Mouse (Mus musculus) MEL (cell line): Measurements from ENCODE around the gene Aldh1a7. TPM values are rescaled to one million over a fixed set of nuclear protein-coding genes. Genes with fewer than 3 reads are reported as not detected.

Experiments used
- DNase-seq: peaks from one replicate; pipeline ENCODE4 v3.0.0; 2011; ENCODE audit warnings: low read depth, low spot score
- H3K27ac ChIP-seq: 2 replicates; pipeline ENCODE4 v1.5.1; 2012; ENCODE audit warnings: low read depth, mild to moderate bottlenecking, control low read depth, low read length, moderate library complexity; ENCODE audit not compliant: control insufficient read depth
- H3K27me3 ChIP-seq, 2 experiments: fragments of 150-350 bp in 1 of 2; sonication (generic) in 1 of 2; 2 replicates each; pipeline ENCODE4 v1.6.1; 2012; ENCODE audit warnings: low read length in 2 of 2, mild to moderate bottlenecking in 2 of 2, improper control_type of control experiment in 1 of 2, moderate library complexity in 1 of 2; ENCODE audit not compliant: insufficient read depth in 2 of 2, control insufficient read depth in 1 of 2
- H3K36me3 ChIP-seq, 2 experiments: 2 replicates each; pipeline ENCODE4 v1.6.1; 2012 to 2014; ENCODE audit warnings: low read length in 2 of 2, improper control_type of control experiment in 1 of 2, inconsistent platforms in 1 of 2, mild to moderate bottlenecking in 1 of 2; ENCODE audit not compliant: insufficient read depth in 2 of 2, control insufficient read depth in 1 of 2
- H3K4me1 ChIP-seq, 2 experiments: fragments of 150-350 bp in 1 of 2; sonication (generic) in 1 of 2; 2 replicates each; pipeline ENCODE4 v1.6.1; 2012; ENCODE audit warnings: low read length in 2 of 2, improper control_type of control experiment in 1 of 2, mild to moderate bottlenecking in 1 of 2; ENCODE audit not compliant: insufficient read depth in 2 of 2, control insufficient read depth in 1 of 2
- H3K4me3 ChIP-seq, 2 experiments: fragments of 150-350 bp in 1 of 2; sonication (generic) in 1 of 2; 2 replicates each; pipeline ENCODE4 v1.5.1; 2012; ENCODE audit warnings: low read depth in 2 of 2, low read length in 2 of 2, mild to moderate bottlenecking in 2 of 2, moderate library complexity in 2 of 2, control low read depth in 1 of 2, improper control_type of control experiment in 1 of 2; ENCODE audit not compliant: control insufficient read depth in 1 of 2, insufficient read depth in 1 of 2
- H3K79me2 ChIP-seq: 2 replicates; pipeline ENCODE4 v1.6.1; 2012; ENCODE audit warnings: mild to moderate bottlenecking, low read length, moderate library complexity; ENCODE audit not compliant: control insufficient read depth, poor library complexity, insufficient read depth
- H3K9ac ChIP-seq: 2 replicates; pipeline ENCODE4 v1.6.1; 2012; ENCODE audit warnings: low read depth, mild to moderate bottlenecking, control low read depth, low read length, moderate library complexity; ENCODE audit not compliant: control insufficient read depth, poor library complexity, severe bottlenecking
- H3K9me3 ChIP-seq: fragments of 150-350 bp; sonication (generic); replicated peaks from 2 replicates; pipeline ENCODE4 v1.6.1; 2012; ENCODE audit warnings: mild to moderate bottlenecking, low read length, improper control_type of control experiment, moderate library complexity; ENCODE audit not compliant: insufficient read depth
- BHLHE40 ChIP-seq: IDR thresholded peaks from 2 replicates; pipeline ENCODE4 v1.6.1; 2012; ENCODE audit warnings: low read depth, mild to moderate bottlenecking, inconsistent platforms, low read length, improper control_type of control experiment, borderline replicate concordance
- CHD1 ChIP-seq: IDR thresholded peaks from 2 replicates; pipeline ENCODE4 v1.6.1; 2012; ENCODE audit warnings: low read depth, mild to moderate bottlenecking, inconsistent platforms, low read length, improper control_type of control experiment
- CHD2 ChIP-seq: IDR thresholded peaks from 2 replicates; pipeline ENCODE4 v1.6.1; 2011; ENCODE audit warnings: low read length, improper control_type of control experiment
- E2F4 ChIP-seq: IDR thresholded peaks from 2 replicates; pipeline ENCODE4 v1.6.1; 2011; ENCODE audit warnings: low read depth, low read length, improper control_type of control experiment, borderline replicate concordance
- ETS1 ChIP-seq: IDR thresholded peaks from 2 replicates; pipeline ENCODE4 v1.6.1; 2012; ENCODE audit warnings: low read depth, mild to moderate bottlenecking, inconsistent platforms, low read length, improper control_type of control experiment, moderate library complexity
- GABPA ChIP-seq: IDR thresholded peaks from 2 replicates; pipeline ENCODE4 v1.6.1; 2012; ENCODE audit warnings: low read depth, mild to moderate bottlenecking, inconsistent platforms, low read length, improper control_type of control experiment, moderate library complexity
- GATA1 ChIP-seq: IDR thresholded peaks from 2 replicates; pipeline ENCODE4 v1.6.1; 2011; ENCODE audit warnings: low read depth, low read length, improper control_type of control experiment
- HCFC1 ChIP-seq: IDR thresholded peaks from 2 replicates; pipeline ENCODE4 v1.6.1; 2012; ENCODE audit warnings: low read depth, mild to moderate bottlenecking, inconsistent platforms, low read length, improper control_type of control experiment, moderate library complexity
- JUND ChIP-seq: IDR thresholded peaks from 2 replicates; pipeline ENCODE4 v1.6.1; 2011; ENCODE audit warnings: low read depth, mild to moderate bottlenecking, improper control_type of control experiment, low read length
- MAFK ChIP-seq: IDR thresholded peaks from 2 replicates; pipeline ENCODE4 v1.6.1; 2011; ENCODE audit warnings: low read depth, mild to moderate bottlenecking, low read length, improper control_type of control experiment, borderline replicate concordance
- MEF2A ChIP-seq: IDR thresholded peaks from 2 replicates; pipeline ENCODE4 v1.6.1; 2014; ENCODE audit warnings: low read depth, mild to moderate bottlenecking, inconsistent platforms, low read length, improper control_type of control experiment; ENCODE audit not compliant: poor library complexity, insufficient replicate concordance, severe bottlenecking; ENCODE audit errors: extremely low read depth
- MYB ChIP-seq: IDR thresholded peaks from 2 replicates; pipeline ENCODE4 v1.6.1; 2011; ENCODE audit warnings: mild to moderate bottlenecking, low read depth, low read length, improper control_type of control experiment
- NRF1 ChIP-seq: IDR thresholded peaks from 2 replicates; pipeline ENCODE4 v1.6.1; 2014; ENCODE audit warnings: low read depth, mild to moderate bottlenecking, inconsistent platforms, low read length, improper control_type of control experiment, moderate library complexity; ENCODE audit not compliant: poor library complexity, insufficient read depth, severe bottlenecking
- POLR2AphosphoS2 ChIP-seq: IDR thresholded peaks from 2 replicates; pipeline ENCODE4 v1.6.1; 2011; ENCODE audit warnings: low read length, improper control_type of control experiment
- RAD21 ChIP-seq: IDR thresholded peaks from 2 replicates; pipeline ENCODE4 v1.6.1; 2011; ENCODE audit warnings: mild to moderate bottlenecking, low read depth, low read length, improper control_type of control experiment
- RCOR1 ChIP-seq: IDR thresholded peaks from 2 replicates; pipeline ENCODE4 v1.6.1; 2012; ENCODE audit warnings: low read depth, mild to moderate bottlenecking, inconsistent platforms, low read length, improper control_type of control experiment
- TAL1 ChIP-seq: IDR thresholded peaks from 2 replicates; pipeline ENCODE4 v1.6.1; 2012; ENCODE audit warnings: mild to moderate bottlenecking, inconsistent platforms, low read length, moderate library complexity, mixed read lengths
- TBP ChIP-seq: IDR thresholded peaks from 2 replicates; pipeline ENCODE4 v1.8.0; 2011; ENCODE audit warnings: low read depth, low read length, improper control_type of control experiment
- ZC3H11A ChIP-seq: IDR thresholded peaks from 2 replicates; pipeline ENCODE4 v1.6.1; 2012; ENCODE audit warnings: low read depth, mild to moderate bottlenecking, inconsistent platforms, low read length, improper control_type of control experiment
- ZMIZ1 ChIP-seq: IDR thresholded peaks from 2 replicates; pipeline ENCODE4 v1.6.1; 2012; ENCODE audit warnings: low read depth, mild to moderate bottlenecking, inconsistent platforms, low read length, improper control_type of control experiment, moderate library complexity
- polyA plus RNA-seq, 2 experiments: library from polyadenylated mRNA; stranded (reverse) in 1 of 2; unstranded in 1 of 2; fragments of >175 nt in 1 of 2; fragments of >200 nt in 1 of 2; gene quantifications; 2 replicates each; pipeline versions ENCODE4 v1.2.1 to v1.2.4; 2012; ENCODE audit warnings: low replicate concordance in 2 of 2, low read depth in 1 of 2; ENCODE audit not compliant: insufficient read length in 2 of 2, insufficient read depth in 1 of 2, missing spikeins in 1 of 2
- total RNA-seq: library from RNA; depleted of rRNA; stranded (reverse); fragments of 300-350 nt; gene quantifications from 2 replicates; pipeline ENCODE4 v1.2.3, GENCODE M21; 2012

Gene Aldh1a7
- total and polyA plus RNA-seq, 3 experiments: 0.03 TPM; not detected in 2

DNA sequence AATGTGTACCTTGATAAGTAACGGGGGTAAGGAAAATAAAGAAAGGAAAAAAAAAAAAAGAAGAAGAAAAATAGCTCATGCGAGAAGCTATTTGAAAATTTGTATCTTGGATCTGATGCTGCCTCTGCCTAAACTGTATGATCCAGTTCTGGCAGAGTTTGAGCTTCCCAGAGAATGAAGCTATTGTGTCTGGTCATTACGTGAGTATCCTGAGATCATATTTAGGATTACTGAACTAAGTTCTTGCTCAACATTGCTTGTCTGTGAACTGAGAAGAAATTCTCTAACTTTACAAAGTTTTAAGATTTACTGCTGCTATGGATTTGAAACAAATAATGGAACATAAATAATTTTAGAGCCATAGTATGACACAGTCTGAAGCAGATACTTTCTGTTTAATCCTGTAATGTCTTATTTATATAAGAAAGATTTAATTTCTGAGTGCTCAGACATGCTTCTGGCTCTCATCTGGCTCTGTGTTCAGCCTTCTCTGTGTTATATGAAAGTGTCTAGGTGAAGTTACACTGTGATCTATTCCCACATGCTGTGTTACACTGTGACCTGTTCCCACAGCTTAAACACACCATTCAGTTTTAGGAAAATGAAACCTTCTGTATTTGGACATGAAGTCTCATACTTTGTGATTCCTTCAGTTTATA, 49.5 kb downstream of the Aldh1a7 start:
- Histone ChIP-seq H3K4me3 (no peak overlapping the region), H3K27me3 (no peaks in the 10 kb centered on the region), H3K79me2 (no peaks in the 10 kb centered on the region), H3K4me1 (no peaks in the 10 kb centered on the region), H3K27ac (no peak overlapping the region), H3K36me3 (no peaks in the 10 kb centered on the region), H3K9ac (no peak overlapping the region), H3K9me3 (no peaks in the 10 kb centered on the region)
- DNase-seq: no peak
- TF ChIP-seq TAL1 (no peak), HCFC1 (no peak), NRF1 (no peak), GATA1 (no peak), ZC3H11A (no peak), MEF2A (no peak), ETS1 (no peak), ZMIZ1 (no peak), RCOR1 (no peak), JUND (no peak), POLR2AphosphoS2 (no peak), MAFK (no peak), CHD1 (no peak), BHLHE40 (no peak), E2F4 (no peak), MYB (no peak), GABPA (no peak), TBP (no peak), RAD21 (no peak)

DNA sequence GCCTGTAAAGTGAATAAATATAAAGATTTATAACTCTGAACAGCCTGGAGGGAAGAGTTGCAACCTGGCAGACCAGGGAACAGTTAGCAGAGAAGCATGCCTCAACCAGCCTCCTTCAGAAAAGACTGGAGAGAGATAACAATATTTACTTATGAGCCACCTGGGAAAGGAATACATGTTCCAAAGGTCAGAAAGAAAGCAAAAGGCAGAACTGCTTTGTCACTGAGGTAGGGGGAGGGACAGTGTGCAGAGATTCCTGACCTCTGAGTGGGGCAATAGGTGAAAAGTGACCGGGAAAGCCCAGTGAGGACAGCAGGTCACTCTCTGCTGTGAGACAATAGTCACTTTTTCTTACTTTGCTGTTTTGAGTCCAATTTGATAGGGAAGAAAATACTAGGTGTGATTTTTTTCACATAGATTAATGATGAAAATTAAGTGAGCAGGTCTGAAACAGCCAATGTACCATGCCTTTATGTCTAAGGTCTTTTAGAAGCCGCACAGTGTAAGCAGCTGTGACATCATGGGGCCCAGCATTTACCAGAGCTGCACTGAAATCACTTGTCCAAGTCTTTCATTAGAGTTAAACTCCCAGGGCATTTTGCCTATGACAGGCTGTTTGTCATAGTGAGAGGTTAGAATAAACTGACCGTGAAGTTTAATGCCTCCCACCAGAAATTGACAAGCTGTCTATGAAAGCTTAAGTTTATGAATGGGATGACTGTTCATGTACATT, 73.1 kb downstream of the Aldh1a7 start:
- no peaks in the 10 kb centered on the region for H3K79me2 ChIP-seq
- no peak overlapping the region for H3K4me3 ChIP-seq
- H3K27ac ChIP-seq: no peak overlapping the region
- no peak for TF ChIP-seq CHD2
- no peak for DNase-seq
- H3K4me1 ChIP-seq: no peaks in the 10 kb centered on the region
- H3K36me3 ChIP-seq: no peaks in the 10 kb centered on the region
- H3K27me3 ChIP-seq: no peaks in the 10 kb centered on the region
- H3K9ac ChIP-seq: no peak overlapping the region
- H3K9me3 ChIP-seq: no peaks in the 10 kb centered on the region
